Mouse (Mus musculus): ENCODE results near the gene Nfe2l1. TPM values are rescaled to one million over a fixed set of nuclear protein-coding genes. Genes with fewer than 3 reads are reported as not detected.
"Not testable (repeated sequence)": the region's sequence is repeated elsewhere in the genome, so short reads cannot be mapped to it uniquely, and the experiment has no call there.

Nfe2l1 gene
- total RNA-seq, 2 experiments from 2014 or later, result 241 to 242 TPM

DNA sequence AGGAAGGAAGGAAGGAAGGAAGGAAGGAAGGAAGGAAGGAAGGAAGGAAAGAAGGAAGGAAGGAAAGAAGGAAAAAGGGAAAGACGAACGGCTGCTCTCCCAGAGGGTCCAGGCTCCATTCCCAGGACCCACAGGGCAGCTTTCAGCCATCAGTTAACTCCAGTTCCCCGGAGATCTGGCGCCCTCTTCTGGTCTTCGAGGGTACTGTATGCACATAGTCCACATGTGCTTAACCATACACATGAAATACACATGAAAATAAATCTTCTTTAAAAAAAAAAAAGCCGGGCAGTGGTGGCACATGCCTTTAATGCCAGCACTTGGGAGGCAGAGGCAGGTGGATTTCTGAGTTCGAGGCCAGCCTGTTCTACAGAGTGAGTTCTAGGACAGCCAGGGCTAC lies 44.9 kb downstream of the Nfe2l1 start:
- peak in 1 of 2 experiments; percentile 66 for DNase-seq (ENCODE audit: low spot score in 2 of 2)

DNA sequence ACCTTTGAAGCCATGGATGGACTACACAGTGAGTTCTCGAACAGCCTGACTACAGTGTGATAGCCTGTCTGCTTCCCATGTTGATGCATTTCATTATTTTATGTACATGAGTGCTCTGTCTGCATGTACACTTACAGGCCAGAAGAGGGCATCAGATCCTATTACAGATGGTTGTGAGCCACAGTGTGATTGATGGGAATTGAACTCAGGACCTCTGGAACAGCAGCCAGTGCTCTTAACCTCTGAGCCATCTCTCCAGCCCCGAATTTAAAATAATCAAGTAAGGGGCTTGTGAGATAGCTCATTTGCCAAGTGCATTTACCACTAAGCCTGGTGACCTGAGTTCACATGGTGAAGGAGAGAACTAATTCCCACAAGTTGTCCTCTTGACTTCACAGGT lies 48.3 kb downstream of the Nfe2l1 start:
- DNase-seq (ENCODE audit: low spot score in 2 of 2), result no peak

DNA sequence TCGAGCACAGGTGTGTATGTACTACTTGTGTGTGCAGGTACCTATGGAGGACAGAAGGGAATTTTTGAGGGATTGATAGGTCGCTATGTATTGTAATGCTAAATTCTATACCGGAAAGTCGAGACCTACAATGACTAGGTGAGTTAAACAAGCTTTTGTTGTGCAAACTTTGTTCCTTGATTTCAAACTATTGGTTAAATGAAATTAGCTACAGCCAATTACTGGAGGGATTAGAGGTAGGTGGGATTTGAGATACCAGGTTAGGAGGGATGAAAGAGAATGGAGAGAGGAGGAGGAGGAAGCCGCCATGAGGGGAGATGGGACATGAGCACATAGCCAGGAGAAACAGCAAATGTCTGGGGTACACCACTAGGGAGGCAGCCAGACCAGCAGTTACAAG lies 49.5 kb downstream of the Nfe2l1 start:
- DNase-seq (ENCODE audit: low spot score in 2 of 2), result no peak

DNA sequence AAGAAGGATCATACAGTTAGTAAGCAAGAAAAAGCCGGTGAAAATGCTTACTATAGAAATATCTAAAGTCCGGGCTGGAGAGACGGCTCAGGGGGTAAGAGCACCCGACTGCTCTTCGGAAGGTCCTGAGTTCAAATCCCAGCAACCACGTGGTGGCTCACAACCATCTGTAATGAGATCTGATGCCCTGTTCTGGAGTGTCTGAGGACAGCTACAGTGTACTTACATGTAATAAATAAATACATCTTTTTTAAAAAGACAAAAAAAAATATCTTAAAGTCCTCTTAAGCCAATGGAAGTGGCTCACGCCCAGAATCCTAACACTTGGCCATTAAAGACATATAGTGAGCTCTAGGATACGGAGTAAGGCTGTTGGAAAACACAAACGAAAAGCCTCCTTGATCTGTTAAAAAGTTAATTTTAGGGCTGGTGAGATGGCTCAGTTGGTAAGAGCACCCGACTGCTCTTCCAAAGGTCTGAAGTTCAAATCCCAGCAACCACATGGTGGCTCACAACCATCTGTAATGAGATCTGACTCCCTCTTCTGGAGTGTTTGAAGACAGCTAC lies 51.6 kb downstream of the Nfe2l1 start:
- DNase-seq (ENCODE audit: low spot score in 2 of 2), result not testable (repeated sequence)

DNA sequence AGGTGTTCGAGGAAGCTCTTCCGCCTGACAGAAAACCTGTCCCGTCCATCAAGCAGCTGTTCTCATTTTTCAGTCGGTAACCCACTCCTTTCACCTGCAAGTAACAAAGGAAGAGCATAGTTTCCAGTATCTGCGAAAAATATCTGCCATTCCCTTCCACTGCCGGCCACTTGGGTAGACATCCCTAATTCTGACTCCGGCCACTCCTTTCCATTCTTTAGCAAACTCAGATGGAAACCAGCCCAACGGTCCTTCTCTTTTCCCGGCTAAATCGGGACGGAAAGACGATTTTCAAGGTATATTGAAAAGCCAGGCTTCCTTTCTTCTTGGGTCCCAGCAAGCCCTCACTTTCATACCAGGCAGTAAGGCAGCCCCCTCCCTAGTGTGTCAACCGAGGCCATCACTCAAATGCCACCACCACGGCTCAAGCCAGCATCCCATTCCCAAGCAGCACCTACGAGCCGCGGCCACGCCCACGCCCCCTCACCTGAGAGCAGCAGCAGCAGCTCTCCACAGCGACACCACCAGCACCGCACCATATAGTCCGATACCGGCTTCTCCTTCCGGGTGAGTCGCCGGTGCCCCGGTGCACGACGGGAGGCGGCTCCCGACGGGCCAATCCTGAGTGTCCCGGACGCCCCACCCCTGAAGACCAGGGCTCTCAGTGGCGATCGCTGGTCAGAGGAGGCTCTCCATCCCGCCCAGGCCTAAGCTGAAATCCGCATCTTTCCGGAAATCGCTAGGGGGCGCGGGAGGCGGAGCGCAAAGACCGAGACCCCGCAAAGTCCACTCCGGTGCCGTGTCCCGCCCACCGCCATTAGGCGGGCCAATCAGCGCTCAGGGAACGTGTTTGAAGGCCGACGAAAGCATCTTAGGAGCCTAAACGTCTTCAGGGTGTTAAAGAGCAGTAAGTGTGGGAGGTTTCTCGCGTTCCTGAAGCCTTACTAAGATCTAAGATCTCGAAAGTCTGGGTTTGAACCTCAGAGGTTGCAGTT lies 52.5 kb downstream of the Nfe2l1 start, which contains the start of gene Snx11:
TSS of gene Snx11 (minus strand) at position 592 of the 995 bp plus-strand sequence.
- peak; percentile 98 to 99 for DNase-seq (ENCODE audit: low spot score in 2 of 2)

DNA sequence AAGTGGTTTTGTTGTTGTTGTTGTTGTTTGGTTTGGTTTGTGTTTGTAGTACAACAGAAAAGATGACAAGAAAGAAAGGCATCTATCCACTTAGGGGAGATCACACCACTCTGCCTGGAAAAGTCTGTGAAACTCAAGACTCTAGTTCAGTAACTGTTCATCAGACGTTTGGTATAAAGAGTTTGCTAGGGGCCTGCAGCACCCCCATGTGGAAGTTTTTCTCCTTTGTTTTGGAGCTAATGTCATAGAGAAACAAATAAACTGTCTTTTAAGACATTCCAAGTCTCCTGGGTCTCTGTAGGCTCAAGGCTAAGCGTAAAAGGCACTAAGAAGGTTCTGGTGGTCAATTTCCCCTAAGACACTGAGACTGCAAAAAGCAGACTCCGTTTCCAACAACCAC lies 53.7 kb downstream of the Nfe2l1 start:
- no peak for DNase-seq (ENCODE audit: low spot score in 2 of 2)

DNA sequence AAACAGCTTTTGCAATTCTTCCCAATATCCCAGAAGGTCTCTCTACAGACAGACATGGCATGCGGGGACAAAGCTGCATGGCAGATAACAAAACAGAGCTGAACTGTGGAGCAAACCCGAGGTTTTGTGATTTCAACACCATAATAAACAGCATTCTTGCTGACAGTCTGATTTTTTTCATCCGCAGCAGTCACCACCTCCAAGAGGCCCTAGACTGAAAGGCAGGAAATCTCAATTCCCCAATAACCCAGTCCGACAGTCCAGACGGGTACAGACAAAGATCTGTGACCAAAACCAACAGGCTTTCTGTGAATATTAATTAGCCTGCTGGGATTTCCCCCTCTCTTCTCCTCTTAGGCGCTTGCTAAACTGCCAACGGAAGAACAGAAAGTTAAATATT lies 54.1 kb downstream of the Nfe2l1 start:
- DNase-seq (ENCODE audit: low spot score in 2 of 2), result no peak

DNA sequence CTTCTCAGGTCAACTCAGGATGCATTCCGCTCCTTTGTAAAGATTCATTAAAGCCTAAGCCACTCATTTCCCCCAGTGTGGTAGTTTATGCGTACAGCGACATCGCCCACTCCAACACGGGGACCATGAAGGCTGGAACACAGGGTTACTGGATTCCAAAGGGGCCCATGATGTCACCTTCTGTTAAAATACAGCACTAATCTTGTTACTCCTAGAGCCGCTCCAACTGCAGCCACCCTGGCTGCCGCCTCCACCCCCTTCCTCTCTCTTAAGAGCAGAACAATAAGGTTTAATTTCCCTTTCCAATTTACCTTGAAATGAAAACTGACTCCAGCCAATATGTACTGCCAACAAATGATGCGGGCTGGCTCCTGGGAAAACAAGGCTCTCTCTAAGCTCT lies 54.7 kb downstream of the Nfe2l1 start:
- DNase-seq (ENCODE audit: low spot score in 2 of 2), result peak in 1 of 2 experiments; percentile 33

DNA sequence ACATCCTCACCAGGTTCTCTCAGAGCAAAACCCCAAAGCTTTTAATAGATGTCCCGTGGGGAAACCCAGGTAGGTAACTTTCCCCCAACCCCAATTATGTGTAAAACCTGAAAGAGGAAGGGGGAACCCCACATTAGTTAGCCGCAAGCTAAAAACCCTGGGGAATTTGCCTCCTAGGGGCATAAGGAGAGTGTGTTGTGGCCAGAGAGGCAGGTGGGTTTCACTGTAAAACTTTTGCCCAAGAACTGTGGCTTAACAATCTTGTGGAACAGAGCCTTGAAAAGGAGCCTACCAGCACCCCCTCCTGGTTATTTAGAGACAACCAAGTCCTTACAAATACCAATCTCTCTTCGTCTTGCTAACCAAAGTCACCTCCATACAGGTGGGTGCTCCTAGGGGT lies 55.2 kb downstream of the Nfe2l1 start:
- no peak for DNase-seq (ENCODE audit: low spot score in 2 of 2)

DNA sequence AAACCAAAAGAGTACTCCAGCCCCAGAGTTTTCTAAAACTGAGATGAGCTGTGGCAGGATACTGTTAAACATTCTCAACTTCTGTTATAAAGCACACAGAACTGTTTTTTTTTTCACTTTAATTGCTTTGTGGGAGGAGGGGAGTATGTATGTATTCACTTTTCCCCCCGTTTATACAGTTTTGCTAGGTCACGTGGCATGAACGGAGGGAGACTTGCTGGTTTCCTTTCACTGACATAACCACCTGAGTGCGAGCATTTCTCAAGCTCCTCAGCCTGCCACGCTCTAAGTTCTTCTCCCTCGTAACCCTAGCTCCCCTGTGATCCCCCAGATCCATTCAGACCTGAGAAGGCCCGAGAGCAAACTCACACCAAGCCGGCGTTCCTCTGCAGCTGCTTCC lies 57.4 kb downstream of the Nfe2l1 start:
- DNase-seq (ENCODE audit: low spot score in 2 of 2), result no peak

DNA sequence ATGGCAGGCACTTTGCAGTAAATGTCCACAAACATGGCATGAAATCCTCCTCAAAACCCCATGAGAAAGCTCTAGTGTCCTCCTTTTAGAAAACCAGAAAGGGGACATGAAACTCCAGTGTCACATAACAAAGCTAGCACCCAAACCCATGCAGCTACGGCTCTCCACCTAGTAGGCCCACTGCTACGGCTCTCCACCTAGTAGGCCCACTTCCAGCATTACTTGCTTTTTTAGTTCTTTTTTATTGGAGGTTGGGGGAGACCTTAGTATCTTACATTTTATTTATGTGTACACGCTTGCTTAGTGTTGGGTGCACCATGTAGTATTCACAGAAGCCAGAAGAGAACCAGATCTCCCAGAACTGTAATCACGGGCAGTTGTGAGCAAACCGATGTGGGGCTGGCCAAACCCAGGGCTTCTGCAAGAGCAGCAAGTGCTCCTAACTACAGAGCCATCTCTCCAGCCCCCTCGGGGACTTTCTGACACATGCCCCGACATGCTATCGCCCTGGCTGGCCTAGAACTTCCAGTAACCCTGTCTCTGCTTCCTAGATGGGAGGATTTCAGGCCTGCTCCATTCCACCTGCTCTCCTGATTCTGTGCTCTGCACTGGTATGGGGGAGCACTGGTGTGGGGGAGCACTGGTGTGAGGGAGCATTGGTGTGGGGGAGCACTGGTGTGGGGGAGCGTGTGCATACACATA lies 58.3 kb downstream of the Nfe2l1 start:
- DNase-seq (ENCODE audit: low spot score in 2 of 2), result no peak

DNA sequence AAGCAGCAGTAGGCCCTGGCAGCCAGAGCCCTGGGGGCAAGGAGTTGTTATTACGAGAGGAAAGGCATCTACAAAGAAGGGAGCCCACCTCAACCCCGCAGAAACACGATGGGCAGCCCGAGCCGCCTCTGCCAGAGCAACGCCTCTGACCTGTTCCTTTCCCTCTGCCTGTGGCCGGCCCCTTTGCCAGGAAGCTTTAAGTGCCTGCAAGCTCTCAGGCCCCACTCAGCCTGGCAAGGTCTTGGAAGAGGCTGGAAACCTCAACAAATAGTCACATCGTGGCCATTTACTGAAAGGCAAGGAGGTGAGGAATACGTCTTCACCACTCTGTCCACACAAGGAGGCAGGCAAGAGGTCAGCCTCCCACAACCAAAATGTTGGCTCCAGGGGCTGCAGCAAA lies 61.5 kb downstream of the Nfe2l1 start:
- no peak for DNase-seq (ENCODE audit: low spot score in 2 of 2)

Small RNA genes lying within 50 kb of the gene (microRNA-seq; reads per million reads assigned to microRNA genes)
- 35.5 to 97.5 reads per million in 2 experiments for gene Mir152

Other genes with a start within 250 kb of the Nfe2l1 start
- gene Snx11, start 52.4 kb downstream of the Nfe2l1 start, total RNA-seq (2021), result 10 to 100 TPM; 50.1 to 52.1 TPM
- gene Cbx1, start 40.8 kb downstream of the Nfe2l1 start, total RNA-seq (2021), result 10 to 100 TPM; 48.5 to 48.9 TPM
- gene Copz2, start 19.9 kb upstream of the Nfe2l1 start, total RNA-seq (2021), result 1 to 10 TPM; 6.5 to 8.2 TPM
- gene Cdk5rap3, start 86.5 kb upstream of the Nfe2l1 start, total RNA-seq (2021), result 10 to 100 TPM; 34.9 to 35.3 TPM
- gene Prr15l, start 98.1 kb upstream of the Nfe2l1 start, total RNA-seq (2021), result not detected
- gene Pnpo, start 114.0 kb upstream of the Nfe2l1 start, total RNA-seq (2021), result 10 to 100 TPM; 34.2 to 35.0 TPM
- 10 to 100 TPM; 13.0 to 13.4 TPM for gene Sp2, start 153.0 kb upstream of the Nfe2l1 start, total RNA-seq (2021)
- gene Sp6, start 183.4 kb upstream of the Nfe2l1 start, total RNA-seq (2021), result 1 to 10 TPM in 1 of 2 experiments, under 1 TPM in 1; 0.79 to 1.1 TPM
- gene Scrn2, start 200.0 kb upstream of the Nfe2l1 start, total RNA-seq (2021), result 1 to 10 TPM; 4.0 to 4.9 TPM
- gene Lrrc46, start 211.4 kb upstream of the Nfe2l1 start, total RNA-seq (2021), result under 1 TPM; 0.74 to 0.94 TPM
- 10 to 100 TPM; 76.0 to 80.4 TPM for gene Mrpl10, start 211.6 kb upstream of the Nfe2l1 start, total RNA-seq (2021)
- 10 to 100 TPM; 16.3 to 17.7 TPM for gene Osbpl7, start 220.7 kb upstream of the Nfe2l1 start, total RNA-seq (2021)